Mouse (Mus musculus) liver, embryonic 14.5 days (tissue): ENCODE data around the gene Adap1.

Experiments
- CTCF ChIP-seq: IDR thresholded peaks from 2 replicates; pipeline ENCODE4 v1.5.1; 2016; ENCODE audit warnings: antibody characterized with exemption, low read depth, control low read depth
- EP300 ChIP-seq: IDR thresholded peaks from 2 replicates; pipeline ENCODE4 v1.6.1; 2016; ENCODE audit warnings: antibody characterized with exemption, low read depth

DNA sequence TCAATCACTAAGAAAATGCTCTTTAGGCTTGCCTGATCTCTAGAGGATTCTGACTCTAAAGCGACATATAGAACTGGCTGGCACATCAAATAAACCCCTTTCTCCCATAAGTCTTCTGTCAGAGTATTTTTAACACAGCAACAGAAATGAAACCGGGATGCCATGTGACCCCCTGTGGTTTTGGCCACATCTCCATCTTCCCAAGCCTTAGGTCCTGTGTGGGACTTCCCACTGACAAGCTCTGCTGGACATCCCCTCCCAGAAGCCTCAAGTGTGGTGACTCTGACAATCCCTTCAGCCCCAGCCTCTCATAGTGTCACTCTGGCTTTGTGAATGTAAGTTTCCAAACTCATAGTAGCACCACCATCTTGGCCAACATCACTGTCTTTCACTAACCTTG, 31.3 kb downstream of the Adap1 start:
- TF ChIP-seq CTCF (no peak), EP300 (no peak)
